Mouse (Mus musculus): ENCODE measurements around the gene Entpd7. TPM values are rescaled to one million over a fixed set of nuclear protein-coding genes. Genes with fewer than 3 reads are reported as not detected.

Entpd7 gene
- polyA plus RNA-seq, 1 experiment from 2014 or later = 8.3 TPM

- H3K4me1 ChIP-seq (ENCODE audit: control insufficient read depth, insufficient read depth, low read depth, low read length) = no peaks in the 10 kb centered on the region
- no peaks in the 10 kb centered on the region for H3K9me3 ChIP-seq (ENCODE audit: control insufficient read depth, low read length)
- no peak overlapping the region for H3K9ac ChIP-seq (ENCODE audit: low read depth, low read length)
- no peak overlapping the region for H3K27ac ChIP-seq (ENCODE audit: low read depth, low read length)
- H3K36me3 ChIP-seq (ENCODE audit: control insufficient read depth, insufficient read depth, low read length) = peaks cover 4% of the 10 kb centered on the region; the same call in 1 of the 2 replicates
- no peak for ATAC-seq
- no peak overlapping the region for H3K4me3 ChIP-seq (ENCODE audit: low read length)
- no peak overlapping the region for H3K4me2 ChIP-seq (ENCODE audit: low read length)
- H3K27me3 ChIP-seq (replicated peaks; ENCODE audit: control insufficient read depth, insufficient read depth, low read length) = no peaks in the 10 kb centered on the region
- 91% methylated on average over 5 of the region's 5 CpGs for WGBS
Measured at GRCm38 (mm10) chr19:43771499-43771969, 82.1 kb downstream of the Entpd7 start.

DNA sequence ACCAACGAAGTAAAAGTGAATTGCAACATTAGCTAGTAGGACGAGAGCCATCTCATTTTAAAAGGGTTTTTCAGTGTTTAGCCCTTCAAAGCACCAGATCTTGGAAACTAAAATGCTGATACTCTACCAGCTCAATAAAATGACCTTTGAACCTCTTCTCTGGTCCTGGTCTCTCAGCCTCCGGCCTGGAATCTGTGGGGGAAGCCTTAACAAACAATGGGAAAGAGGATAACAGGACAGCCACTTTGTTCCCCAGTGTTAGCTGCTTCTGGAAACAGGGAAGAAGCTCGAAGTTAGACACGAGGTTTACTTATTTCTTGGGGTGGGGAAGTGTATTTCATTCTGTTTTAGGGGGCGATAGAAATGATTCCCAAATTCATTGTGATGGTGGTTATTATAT, 82.8 kb downstream of the Entpd7 start:
- no peaks in the 10 kb centered on the region for H3K4me1 ChIP-seq (ENCODE audit: control insufficient read depth, insufficient read depth, low read depth, low read length)
- 47% methylated on average over 6 of the region's 6 CpGs for WGBS
- H3K36me3 ChIP-seq (ENCODE audit: control insufficient read depth, insufficient read depth, low read length) = peaks cover 4% of the 10 kb centered on the region; the same call in 1 of the 2 replicates
- no peak overlapping the region for H3K4me3 ChIP-seq (ENCODE audit: low read length)
- H3K27ac ChIP-seq (ENCODE audit: low read depth, low read length) = no peak overlapping the region
- no peak overlapping the region for H3K4me2 ChIP-seq (ENCODE audit: low read length)
- no peak overlapping the region for H3K9ac ChIP-seq (ENCODE audit: low read depth, low read length)
- no peaks in the 10 kb centered on the region for H3K27me3 ChIP-seq (replicated peaks; ENCODE audit: control insufficient read depth, insufficient read depth, low read length)
- ATAC-seq = no peak
- H3K9me3 ChIP-seq (ENCODE audit: control insufficient read depth, low read length) = no peaks in the 10 kb centered on the region

- 79% methylated on average over 10 of the region's 10 CpGs for WGBS
- no peaks in the 10 kb centered on the region for H3K36me3 ChIP-seq (ENCODE audit: control insufficient read depth, insufficient read depth, low read length)
- no peak overlapping the region for H3K27ac ChIP-seq (ENCODE audit: low read depth, low read length)
- H3K4me2 ChIP-seq (ENCODE audit: low read length) = no peak overlapping the region
- no peak overlapping the region for H3K4me3 ChIP-seq (ENCODE audit: low read length)
- H3K9ac ChIP-seq (ENCODE audit: low read depth, low read length) = no peak overlapping the region
- no peak for ATAC-seq
- no peaks in the 10 kb centered on the region for H3K4me1 ChIP-seq (ENCODE audit: control insufficient read depth, insufficient read depth, low read depth, low read length)
- H3K27me3 ChIP-seq (replicated peaks; ENCODE audit: control insufficient read depth, insufficient read depth, low read length) = no peaks in the 10 kb centered on the region
- H3K9me3 ChIP-seq (ENCODE audit: control insufficient read depth, low read length) = no peaks in the 10 kb centered on the region
Measured at GRCm38 (mm10) chr19:43775433-43775832, 86.0 kb downstream of the Entpd7 start.

GRCm38 (mm10) chr19:43776561-43776960, 87.1 kb downstream of the Entpd7 start:
- H3K27me3 ChIP-seq (replicated peaks; ENCODE audit: control insufficient read depth, insufficient read depth, low read length) = no peaks in the 10 kb centered on the region
- no peak overlapping the region for H3K27ac ChIP-seq (ENCODE audit: low read depth, low read length)
- no peaks in the 10 kb centered on the region for H3K9me3 ChIP-seq (ENCODE audit: control insufficient read depth, low read length)
- no peak overlapping the region for H3K9ac ChIP-seq (ENCODE audit: low read depth, low read length)
- H3K4me3 ChIP-seq (ENCODE audit: low read length) = no peak overlapping the region
- 81% methylated on average over 4 of the region's 4 CpGs for WGBS
- no peak for ATAC-seq
- H3K36me3 ChIP-seq (ENCODE audit: control insufficient read depth, insufficient read depth, low read length) = no peaks in the 10 kb centered on the region
- H3K4me2 ChIP-seq (ENCODE audit: low read length) = no peak overlapping the region
- H3K4me1 ChIP-seq (ENCODE audit: control insufficient read depth, insufficient read depth, low read depth, low read length) = no peaks in the 10 kb centered on the region

GRCm38 (mm10) chr19:43777308-43777707, 87.8 kb downstream of the Entpd7 start:
- 77% methylated on average over 2 of the region's 2 CpGs for whole genome bisulfite sequencing
- Histone ChIP-seq H3K4me2 (ENCODE audit: low read length) (no peak overlapping the region), H3K9me3 (ENCODE audit: control insufficient read depth, low read length) (no peaks in the 10 kb centered on the region), H3K9ac (ENCODE audit: low read depth, low read length) (no peak overlapping the region), H3K4me1 (ENCODE audit: control insufficient read depth, insufficient read depth, low read depth, low read length) (no peaks in the 10 kb centered on the region), H3K27me3 (replicated peaks; ENCODE audit: control insufficient read depth, insufficient read depth, low read length) (no peaks in the 10 kb centered on the region), H3K4me3 (ENCODE audit: low read length) (no peak overlapping the region), H3K27ac (ENCODE audit: low read depth, low read length) (no peak overlapping the region), H3K36me3 (ENCODE audit: control insufficient read depth, insufficient read depth, low read length) (no peaks in the 10 kb centered on the region)
- ATAC-seq = no peak

DNA sequence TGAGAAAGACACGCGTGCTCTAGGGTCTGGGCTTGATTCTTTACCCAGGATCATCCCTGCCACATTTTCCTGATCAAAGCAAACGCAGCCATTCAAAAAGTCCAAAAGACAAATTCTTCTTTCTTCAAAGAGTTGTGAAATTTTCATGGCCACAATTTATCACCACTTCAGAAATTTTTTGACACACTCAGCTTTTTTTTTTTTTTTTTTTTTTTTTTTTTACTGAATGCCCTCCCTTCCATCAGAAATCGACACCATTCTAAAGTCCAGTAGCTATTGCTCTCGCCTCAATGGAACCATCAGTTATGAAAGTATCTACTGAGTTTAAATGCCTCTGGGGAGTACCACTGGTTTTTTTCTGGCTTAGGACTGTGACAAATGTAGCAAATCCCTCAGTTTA, 90.9 kb downstream of the Entpd7 start:
- Histone ChIP-seq H3K9me3 (ENCODE audit: control insufficient read depth, low read length) (no peaks in the 10 kb centered on the region), H3K4me3 (ENCODE audit: low read length) (no peak overlapping the region), H3K4me2 (ENCODE audit: low read length) (no peak overlapping the region), H3K27ac (ENCODE audit: low read depth, low read length) (no peak overlapping the region), H3K9ac (ENCODE audit: low read depth, low read length) (no peak overlapping the region), H3K27me3 (replicated peaks; ENCODE audit: control insufficient read depth, insufficient read depth, low read length) (no peaks in the 10 kb centered on the region), H3K36me3 (ENCODE audit: control insufficient read depth, insufficient read depth, low read length) (no peaks in the 10 kb centered on the region), H3K4me1 (ENCODE audit: control insufficient read depth, insufficient read depth, low read depth, low read length) (no peaks in the 10 kb centered on the region)
- ATAC-seq = no peak
- 88% methylated on average over 5 of the region's 5 CpGs for WGBS

DNA sequence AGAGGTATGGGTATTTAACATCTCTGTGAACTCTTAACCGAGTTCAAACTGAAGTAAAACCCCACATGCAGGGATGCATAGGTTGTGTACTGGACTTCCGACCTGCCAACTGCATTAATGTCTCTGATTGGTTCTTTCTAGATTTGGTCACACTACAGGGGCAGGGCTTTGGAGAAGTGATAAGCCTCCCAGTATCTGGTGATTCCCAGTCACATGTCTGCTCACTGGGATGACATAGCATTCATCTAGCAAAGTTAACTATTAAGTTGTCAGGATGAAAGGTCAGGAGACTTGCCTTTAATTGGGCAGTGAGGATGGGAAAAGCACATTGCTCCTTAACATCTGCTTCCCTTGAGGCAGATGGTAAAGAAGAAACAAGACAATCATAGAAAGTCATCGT, 92.5 kb downstream of the Entpd7 start, which contains the start of gene Abcc2:
Gene Abcc2 (plus strand): TSS at position 213 of the 400 bp plus-strand sequence.
- 82% methylated on average over 3 of the region's 3 CpGs for WGBS

More for the DNA sequence above, 92.5 kb downstream of the Entpd7 start, which contains the start of gene Abcc2:
- no peaks in the 10 kb centered on the region for H3K9me3 ChIP-seq (ENCODE audit: control insufficient read depth, low read length)
- H3K4me2 ChIP-seq (ENCODE audit: low read length) = no peak within 1 kb of the TSS
- no peaks in the 10 kb centered on the region for H3K27me3 ChIP-seq (replicated peaks; ENCODE audit: control insufficient read depth, insufficient read depth, low read length)
- no peak within 1 kb of the TSS for H3K9ac ChIP-seq (ENCODE audit: low read depth, low read length)
- H3K36me3 ChIP-seq (ENCODE audit: control insufficient read depth, insufficient read depth, low read length) = no peaks in the 10 kb centered on the region
- no peak within 1 kb of the TSS for H3K27ac ChIP-seq (ENCODE audit: low read depth, low read length)
- ATAC-seq = no peak
- H3K4me1 ChIP-seq (ENCODE audit: control insufficient read depth, insufficient read depth, low read depth, low read length) = no peaks in the 10 kb centered on the region
- no peak within 1 kb of the TSS for H3K4me3 ChIP-seq (ENCODE audit: low read length)

Other genes with a start within 250 kb of the Entpd7 start
- gene Cnnm1, start 249.2 kb upstream of the Entpd7 start, polyA plus RNA-seq (2015; fragmentation: Nextera tagmentation; extraction: Ambion mirVana) = 3.9 and 4.2 TPM in 2 replicates
- gene Got1, start 165.1 kb upstream of the Entpd7 start, polyA plus RNA-seq (2015; fragmentation: Nextera tagmentation; extraction: Ambion mirVana) = 124 and 140 TPM in 2 replicates
- 0.19 TPM in 1 of 2 replicates, not detected in the other for gene Nkx2-3, start 77.3 kb upstream of the Entpd7 start, polyA plus RNA-seq (2015; fragmentation: Nextera tagmentation; extraction: Ambion mirVana)
- gene Slc25a28, start 14.8 kb upstream of the Entpd7 start, polyA plus RNA-seq (2015; fragmentation: Nextera tagmentation; extraction: Ambion mirVana) = 14.6 and 15.2 TPM in 2 replicates
- 7.3 and 7.7 TPM in 2 replicates for gene Cutc, start 63.3 kb downstream of the Entpd7 start, polyA plus RNA-seq (2015; fragmentation: Nextera tagmentation; extraction: Ambion mirVana)
- 11.8 and 13.2 TPM in 2 replicates for gene Cox15, start 63.3 kb downstream of the Entpd7 start, polyA plus RNA-seq (2015; fragmentation: Nextera tagmentation; extraction: Ambion mirVana)
- gene Abcc2, start 92.5 kb downstream of the Entpd7 start, polyA plus RNA-seq (2015; fragmentation: Nextera tagmentation; extraction: Ambion mirVana) = 0.04 and 0.12 TPM in 2 replicates